Mouse (Mus musculus) frontal cortex, adult (tissue): ENCODE results near the gene Plac1.

Experiments used
- ATAC-seq: cut with Nextera tagmentation; 2 replicates; pipeline ENCODE4 v1.9.2; 2017; ENCODE audit warnings: mild to moderate bottlenecking, moderate library complexity, mixed read lengths; ENCODE audit not compliant: low TSS enrichment

The Plac1 gene

GRCm38 (mm10) chrX:53197681-53198080 lies 42.2 kb downstream of the Plac1 start:
- no peak for ATAC-seq

- ATAC-seq = no peak
These were observed 43.5 kb downstream of the Plac1 start for GRCm38 (mm10) chrX:53196392-53196791.

GRCm38 (mm10) chrX:53188692-53189091 lies 51.2 kb downstream of the Plac1 start:
- no peak for ATAC-seq

- ATAC-seq = no peak
These were observed 60.1 kb downstream of the Plac1 start for GRCm38 (mm10) chrX:53179801-53180200.

- no peak for ATAC-seq
These were observed 63.6 kb downstream of the Plac1 start for GRCm38 (mm10) chrX:53176296-53176695.

GRCm38 (mm10) chrX:53168623-53169022 lies 71.3 kb downstream of the Plac1 start:
- no peak for ATAC-seq

- ATAC-seq = peak; percentile 76
These were observed 72.9 kb downstream of the Plac1 start for GRCm38 (mm10) chrX:53166901-53167525.

- no peak for ATAC-seq
These were observed 73.5 kb downstream of the Plac1 start for GRCm38 (mm10) chrX:53166251-53166900.

GRCm38 (mm10) chrX:53162589-53162988 lies 77.3 kb downstream of the Plac1 start:
- ATAC-seq = no peak

- ATAC-seq = no peak
These were observed 78.3 kb downstream of the Plac1 start for GRCm38 (mm10) chrX:53161583-53161982.

GRCm38 (mm10) chrX:53161115-53161514 lies 78.8 kb downstream of the Plac1 start:
- ATAC-seq = no peak

- no peak for ATAC-seq
These were observed 91.9 kb downstream of the Plac1 start for GRCm38 (mm10) chrX:53148039-53148438.

- no peak for ATAC-seq
These were observed 93.5 kb downstream of the Plac1 start for GRCm38 (mm10) chrX:53146389-53146917.

GRCm38 (mm10) chrX:53139641-53140040 lies 100.3 kb downstream of the Plac1 start:
- no peak for ATAC-seq

GRCm38 (mm10) chrX:53137066-53137465 lies 102.8 kb downstream of the Plac1 start:
- no peak for ATAC-seq

- ATAC-seq = no peak
These were observed 110.4 kb downstream of the Plac1 start for GRCm38 (mm10) chrX:53129501-53129900.

GRCm38 (mm10) chrX:53126492-53127033 lies 113.3 kb downstream of the Plac1 start:
- ATAC-seq = no peak

- ATAC-seq = no peak
These were observed 114.0 kb downstream of the Plac1 start for GRCm38 (mm10) chrX:53125838-53126467.

- ATAC-seq = no peak
These were observed 116.3 kb downstream of the Plac1 start for GRCm38 (mm10) chrX:53123562-53123961.

- peak; percentile 80 for ATAC-seq
These were observed 121.3 kb downstream of the Plac1 start for GRCm38 (mm10) chrX:53118631-53119030.

- ATAC-seq = no peak
These were observed 121.9 kb downstream of the Plac1 start for GRCm38 (mm10) chrX:53118019-53118418.

GRCm38 (mm10) chrX:53114994-53115393 lies 124.9 kb downstream of the Plac1 start:
- ATAC-seq = no peak

- ATAC-seq = no peak
These were observed 129.8 kb downstream of the Plac1 start for GRCm38 (mm10) chrX:53110142-53110541.
